Mouse (Mus musculus): ENCODE data around the gene Crabp1. TPM values are rescaled to one million over a fixed set of nuclear protein-coding genes. Genes with fewer than 3 reads are reported as not detected.

The Crabp1 gene
- polyA plus RNA-seq, 1 experiment from 2014 or later, result 6.5 TPM

DNA sequence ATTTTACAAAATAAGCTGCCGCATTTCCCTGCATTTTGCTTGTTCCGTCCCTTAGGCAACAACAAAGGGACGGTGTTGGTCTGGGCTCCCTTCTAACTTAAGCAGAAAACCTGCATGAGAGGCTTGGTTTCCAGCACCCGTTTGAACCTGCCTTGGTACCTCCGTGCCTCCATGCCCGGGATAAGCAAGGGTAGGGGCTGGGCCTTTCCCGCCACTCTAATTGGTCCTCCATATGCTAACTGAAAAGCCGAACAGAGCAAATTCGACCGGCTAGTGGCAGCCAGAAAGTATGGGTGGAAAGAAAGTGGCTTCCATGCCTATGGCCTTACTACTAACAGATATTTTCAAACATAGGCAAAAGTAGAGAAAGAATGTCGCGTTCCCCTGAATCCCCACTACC is 457 bp upstream of the Crabp1 start:
- H3K9me3 ChIP-seq (replicated peaks; ENCODE audit: control insufficient read depth, low read length), result no peaks in the 10 kb centered on the region
- H3K27me3 ChIP-seq (ENCODE audit: control insufficient read depth, insufficient read depth, low read length), result peaks cover 69% of the 10 kb centered on the region
- no peaks in the 10 kb centered on the region for H3K36me3 ChIP-seq (ENCODE audit: control insufficient read depth, insufficient read depth)
- H3K4me1 ChIP-seq (ENCODE audit: control insufficient read depth, insufficient read depth, low read length), result peaks cover 16% of the 10 kb centered on the region
- H3K4me2 ChIP-seq (ENCODE audit: low read depth, low read length), result peak overlapping the region; percentile 67
- no peak overlapping the region for H3K4me3 ChIP-seq (ENCODE audit: low read length)
- H3K27ac ChIP-seq (ENCODE audit: low read length), result no peak overlapping the region
- H3K9ac ChIP-seq (ENCODE audit: low read length), result no peak overlapping the region
- 36% methylated on average over 12 of the region's 12 CpGs for WGBS
- ATAC-seq (replicated peaks; ENCODE audit: extremely low read depth, insufficient read depth, low FRiP score), result no peak

DNA sequence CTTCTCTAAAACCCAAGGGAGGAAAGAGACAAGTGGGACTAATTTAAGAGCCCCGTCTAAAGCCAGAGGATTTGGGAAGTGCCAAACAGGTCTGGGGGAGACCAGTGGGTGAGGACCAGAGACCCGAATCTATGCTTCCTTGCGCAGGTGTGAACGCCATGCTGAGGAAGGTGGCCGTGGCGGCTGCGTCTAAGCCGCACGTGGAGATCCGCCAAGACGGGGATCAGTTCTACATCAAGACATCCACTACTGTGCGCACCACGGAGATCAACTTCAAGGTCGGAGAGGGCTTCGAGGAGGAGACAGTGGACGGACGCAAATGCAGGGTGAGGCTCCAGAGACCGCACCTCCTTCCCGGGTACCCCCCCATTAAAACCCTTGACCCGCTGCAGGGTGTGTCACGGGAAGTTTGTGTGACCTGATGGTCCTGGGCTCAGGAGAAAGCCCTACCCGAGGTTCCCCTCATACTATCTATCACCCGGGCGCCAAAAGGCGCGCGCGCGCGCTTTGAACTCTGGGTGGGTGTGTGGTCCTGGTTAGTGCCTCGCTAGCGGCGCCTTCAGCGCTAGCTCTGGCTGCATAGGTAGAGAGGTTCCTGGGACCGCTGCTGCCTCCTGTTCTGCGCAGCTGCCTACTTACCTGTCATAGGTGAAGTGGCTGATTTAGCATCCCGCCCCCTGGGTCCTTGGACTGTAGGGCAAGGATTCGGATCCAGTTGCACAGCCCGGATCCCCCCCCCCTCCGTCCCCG is 963 bp downstream of the Crabp1 start:
- Histone ChIP-seq H3K4me3 (ENCODE audit: low read length) (peak overlapping the region; percentile 37), H3K27ac (ENCODE audit: low read length) (no peak overlapping the region), H3K36me3 (ENCODE audit: control insufficient read depth, insufficient read depth) (no peaks in the 10 kb centered on the region), H3K4me1 (ENCODE audit: control insufficient read depth, insufficient read depth, low read length) (peaks cover 16% of the 10 kb centered on the region), H3K27me3 (ENCODE audit: control insufficient read depth, insufficient read depth, low read length) (peaks cover 76% of the 10 kb centered on the region), H3K4me2 (ENCODE audit: low read depth, low read length) (peak overlapping the region; percentile 67), H3K9ac (ENCODE audit: low read length) (0 out of 2 replicates have a peak overlapping the region, but pooled peaks have one; percentile 42), H3K9me3 (replicated peaks; ENCODE audit: control insufficient read depth, low read length) (no peaks in the 10 kb centered on the region)
- no peak for ATAC-seq (replicated peaks; ENCODE audit: extremely low read depth, insufficient read depth, low FRiP score)
- WGBS, result under 1% methylated on average over 41 of the region's 41 CpGs

DNA sequence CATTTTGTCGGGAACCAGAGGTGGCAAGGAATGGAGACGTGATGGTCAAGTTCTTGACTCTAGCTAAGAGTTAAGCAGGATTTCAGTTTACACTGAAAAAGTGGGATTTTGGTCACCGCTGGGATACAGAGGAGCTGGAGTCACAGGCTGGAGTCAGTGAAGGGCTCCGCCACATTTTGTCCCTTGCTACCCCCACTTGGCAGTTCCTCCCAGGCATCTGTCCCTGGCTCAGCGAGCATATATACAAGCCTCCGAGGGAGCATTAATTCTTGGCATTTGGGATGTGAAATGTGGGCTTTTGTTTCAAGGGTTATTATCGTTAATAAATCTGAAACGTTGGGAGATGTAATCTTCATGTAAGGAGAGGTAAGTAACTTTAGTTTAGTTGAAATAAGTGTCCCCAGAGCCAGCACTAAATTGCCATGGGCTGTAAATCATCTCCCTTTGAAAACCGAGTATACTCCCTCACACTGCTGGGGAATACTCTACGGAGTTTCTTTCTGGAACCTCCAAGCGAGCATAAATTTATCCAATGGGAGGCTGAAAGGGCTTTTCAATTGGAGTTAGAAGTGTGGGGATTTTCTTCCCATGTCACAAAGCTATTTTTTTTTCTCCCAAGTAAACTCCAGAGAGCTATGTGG is 5.7 kb downstream of the Crabp1 start:
- Histone ChIP-seq H3K9me3 (replicated peaks; ENCODE audit: control insufficient read depth, low read length) (no peaks in the 10 kb centered on the region), H3K4me1 (ENCODE audit: control insufficient read depth, insufficient read depth, low read length) (peaks cover 18% of the 10 kb centered on the region), H3K9ac (ENCODE audit: low read length) (no peak overlapping the region), H3K4me2 (ENCODE audit: low read depth, low read length) (no peak overlapping the region), H3K36me3 (ENCODE audit: control insufficient read depth, insufficient read depth) (no peaks in the 10 kb centered on the region), H3K27me3 (ENCODE audit: control insufficient read depth, insufficient read depth, low read length) (peaks cover 45% of the 10 kb centered on the region), H3K4me3 (ENCODE audit: low read length) (no peak overlapping the region), H3K27ac (ENCODE audit: low read length) (no peak overlapping the region)
- WGBS, result 77% methylated on average over 11 of the region's 11 CpGs
- no peak for ATAC-seq (replicated peaks; ENCODE audit: extremely low read depth, insufficient read depth, low FRiP score)

DNA sequence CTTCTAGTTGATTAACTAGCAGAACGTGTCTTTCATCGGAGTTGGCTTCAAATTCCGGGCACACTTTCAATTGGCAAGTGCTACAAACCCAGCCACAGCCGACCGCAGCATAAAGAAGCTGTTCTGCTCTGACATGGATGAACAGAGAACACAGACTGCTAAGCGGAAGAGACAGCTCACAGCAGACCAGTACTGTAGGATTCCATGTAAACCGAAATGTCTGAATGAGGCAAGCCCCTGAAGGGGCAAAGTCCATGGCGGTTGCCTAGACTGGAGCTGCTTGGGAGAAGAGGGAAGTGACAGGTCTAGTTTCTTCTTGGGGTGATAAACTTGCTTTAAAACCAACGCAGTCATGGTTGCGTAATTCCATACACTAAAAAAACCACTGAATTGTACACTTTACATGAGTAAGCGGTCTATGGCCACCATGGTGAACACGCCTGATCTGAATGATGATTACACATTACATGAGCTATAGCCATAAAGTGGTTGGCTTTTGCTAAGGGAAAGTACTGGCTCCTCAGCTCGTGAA is 12.0 kb downstream of the Crabp1 start:
- Histone ChIP-seq H3K4me2 (ENCODE audit: low read depth, low read length) (no peak overlapping the region), H3K27ac (ENCODE audit: low read length) (no peak overlapping the region), H3K27me3 (ENCODE audit: control insufficient read depth, insufficient read depth, low read length) (peaks cover 3% of the 10 kb centered on the region; the same call in 1 of the 2 replicates), H3K4me1 (ENCODE audit: control insufficient read depth, insufficient read depth, low read length) (peaks cover 11% of the 10 kb centered on the region; the same call in 1 of the 2 replicates), H3K9ac (ENCODE audit: low read length) (no peak overlapping the region), H3K36me3 (ENCODE audit: control insufficient read depth, insufficient read depth) (no peaks in the 10 kb centered on the region), H3K4me3 (ENCODE audit: low read length) (no peak overlapping the region), H3K9me3 (replicated peaks; ENCODE audit: control insufficient read depth, low read length) (no peaks in the 10 kb centered on the region)
- WGBS, result 77% methylated on average over 13 of the region's 13 CpGs
- ATAC-seq (replicated peaks; ENCODE audit: extremely low read depth, insufficient read depth, low FRiP score), result no peak

DNA sequence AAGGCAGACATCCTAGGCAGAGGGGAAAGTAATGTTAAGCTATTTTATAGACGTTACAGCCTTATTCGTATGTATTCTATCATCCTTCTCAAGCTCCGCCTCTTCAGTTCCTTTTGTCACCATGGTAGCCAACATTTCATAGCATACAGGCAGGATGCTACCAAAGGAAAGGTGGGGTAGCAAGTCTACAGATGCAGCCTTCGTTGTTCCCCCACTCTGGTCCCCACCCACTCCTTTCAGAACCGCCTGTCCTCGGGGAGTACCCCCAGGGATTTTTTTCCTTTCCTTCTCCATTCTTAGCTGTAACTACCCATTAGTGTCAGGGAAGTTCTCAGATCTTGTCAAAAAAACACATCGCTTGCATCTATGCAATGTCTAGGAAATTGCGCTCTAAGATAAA is 14.7 kb downstream of the Crabp1 start:
- Histone ChIP-seq H3K9ac (ENCODE audit: low read length) (no peak overlapping the region), H3K4me3 (ENCODE audit: low read length) (no peak overlapping the region), H3K27ac (ENCODE audit: low read length) (no peak overlapping the region), H3K9me3 (replicated peaks; ENCODE audit: control insufficient read depth, low read length) (no peaks in the 10 kb centered on the region), H3K36me3 (ENCODE audit: control insufficient read depth, insufficient read depth) (no peaks in the 10 kb centered on the region), H3K27me3 (ENCODE audit: control insufficient read depth, insufficient read depth, low read length) (peaks cover 3% of the 10 kb centered on the region; the same call in 1 of the 2 replicates), H3K4me2 (ENCODE audit: low read depth, low read length) (no peak overlapping the region), H3K4me1 (ENCODE audit: control insufficient read depth, insufficient read depth, low read length) (no peaks in the 10 kb centered on the region)
- no peak for ATAC-seq (replicated peaks; ENCODE audit: extremely low read depth, insufficient read depth, low FRiP score)
- WGBS, result 83% methylated on average over 8 of the region's 8 CpGs

DNA sequence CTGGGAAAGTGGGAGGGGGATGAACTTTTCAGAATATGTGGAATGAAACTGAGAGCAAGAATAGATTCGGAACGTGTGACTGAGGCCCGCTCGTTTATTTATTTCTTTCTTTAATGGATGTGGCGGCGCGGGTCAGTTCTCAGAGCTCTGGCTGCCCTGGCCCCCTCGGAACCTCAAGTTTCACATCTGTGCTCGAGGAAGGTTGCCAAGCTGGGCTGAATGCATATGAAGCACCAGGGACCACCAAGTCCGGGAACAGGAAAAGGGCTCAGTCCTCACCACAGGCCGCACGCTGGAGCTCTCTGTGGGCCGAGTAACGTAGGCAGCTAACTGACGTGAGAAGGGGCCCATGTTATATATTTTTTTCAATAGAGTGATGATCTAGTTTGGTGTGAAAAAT is 18.0 kb downstream of the Crabp1 start:
- H3K27ac ChIP-seq (ENCODE audit: low read length), result no peak overlapping the region
- no peaks in the 10 kb centered on the region for H3K4me1 ChIP-seq (ENCODE audit: control insufficient read depth, insufficient read depth, low read length)
- no peak for ATAC-seq (replicated peaks; ENCODE audit: extremely low read depth, insufficient read depth, low FRiP score)
- H3K4me3 ChIP-seq (ENCODE audit: low read length), result no peak overlapping the region
- no peaks in the 10 kb centered on the region for H3K9me3 ChIP-seq (replicated peaks; ENCODE audit: control insufficient read depth, low read length)
- 74% methylated on average over 15 of the region's 15 CpGs for WGBS
- no peak overlapping the region for H3K4me2 ChIP-seq (ENCODE audit: low read depth, low read length)
- no peak overlapping the region for H3K9ac ChIP-seq (ENCODE audit: low read length)
- H3K27me3 ChIP-seq (ENCODE audit: control insufficient read depth, insufficient read depth, low read length), result no peaks in the 10 kb centered on the region
- H3K36me3 ChIP-seq (ENCODE audit: control insufficient read depth, insufficient read depth), result no peaks in the 10 kb centered on the region

DNA sequence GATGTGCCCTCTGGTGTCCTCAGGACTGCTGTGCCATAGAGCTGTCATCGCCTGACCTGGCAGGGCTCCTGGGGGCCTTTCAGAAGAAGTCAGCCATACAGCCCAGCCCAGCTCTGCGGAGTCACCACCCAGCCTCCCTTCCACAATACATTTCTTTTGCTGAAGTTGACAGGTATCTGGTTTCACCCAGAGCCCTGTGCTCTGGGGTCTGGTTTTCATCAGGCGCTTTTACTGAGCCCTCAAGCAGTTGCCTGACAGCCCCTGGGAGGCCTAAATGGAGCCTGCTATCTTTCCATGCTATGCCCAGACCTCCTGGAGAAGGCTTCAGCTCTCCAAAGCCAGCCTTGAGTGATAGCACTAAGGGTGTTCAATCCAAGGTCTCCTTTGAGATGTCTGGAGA is 19.5 kb downstream of the Crabp1 start:
- no peak overlapping the region for H3K27ac ChIP-seq (ENCODE audit: low read length)

DNA sequence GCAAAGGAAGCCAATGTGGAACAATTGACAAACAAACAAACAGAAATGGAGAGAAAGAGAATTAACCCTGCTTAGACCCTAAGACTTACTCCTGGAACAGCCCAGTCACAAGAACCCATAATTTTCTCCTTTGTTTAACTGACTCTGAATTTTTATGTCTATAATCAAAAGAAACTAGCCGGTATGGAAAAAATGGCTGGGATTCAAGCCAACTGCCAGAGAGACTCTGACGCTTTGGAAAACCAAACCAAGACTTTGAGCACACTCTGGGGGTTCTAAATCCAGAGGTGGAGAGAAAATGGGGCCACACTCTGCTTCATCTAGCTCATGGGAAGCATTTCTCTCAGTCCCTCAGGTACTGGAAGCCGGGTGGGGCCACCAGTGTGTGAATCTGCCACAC is 20.7 kb downstream of the Crabp1 start:
- no peak overlapping the region for H3K9ac ChIP-seq (ENCODE audit: low read length)
- WGBS, result 78% methylated on average over 3 of the region's 3 CpGs
- H3K9me3 ChIP-seq (replicated peaks; ENCODE audit: control insufficient read depth, low read length), result no peaks in the 10 kb centered on the region
- peaks cover 4% of the 10 kb centered on the region for H3K4me1 ChIP-seq (ENCODE audit: control insufficient read depth, insufficient read depth, low read length)
- H3K27ac ChIP-seq (ENCODE audit: low read length), result no peak overlapping the region
- no peak for ATAC-seq (replicated peaks; ENCODE audit: extremely low read depth, insufficient read depth, low FRiP score)
- H3K4me2 ChIP-seq (ENCODE audit: low read depth, low read length), result no peak overlapping the region
- H3K36me3 ChIP-seq (ENCODE audit: control insufficient read depth, insufficient read depth), result no peaks in the 10 kb centered on the region
- no peaks in the 10 kb centered on the region for H3K27me3 ChIP-seq (ENCODE audit: control insufficient read depth, insufficient read depth, low read length)
- H3K4me3 ChIP-seq (ENCODE audit: low read length), result no peak overlapping the region

More for the DNA sequence above, 19.5 kb downstream of the Crabp1 start:
- H3K27me3 ChIP-seq (ENCODE audit: control insufficient read depth, insufficient read depth, low read length), result no peaks in the 10 kb centered on the region
- no peak overlapping the region for H3K9ac ChIP-seq (ENCODE audit: low read length)
- peak; percentile 79 for ATAC-seq (replicated peaks; ENCODE audit: extremely low read depth, insufficient read depth, low FRiP score)
- peaks cover 4% of the 10 kb centered on the region for H3K4me1 ChIP-seq (ENCODE audit: control insufficient read depth, insufficient read depth, low read length)
- 26% methylated on average over 3 of the region's 3 CpGs for WGBS
- no peaks in the 10 kb centered on the region for H3K36me3 ChIP-seq (ENCODE audit: control insufficient read depth, insufficient read depth)
- no peak overlapping the region for H3K4me2 ChIP-seq (ENCODE audit: low read depth, low read length)
- H3K9me3 ChIP-seq (replicated peaks; ENCODE audit: control insufficient read depth, low read length), result no peaks in the 10 kb centered on the region
- no peak overlapping the region for H3K4me3 ChIP-seq (ENCODE audit: low read length)

DNA sequence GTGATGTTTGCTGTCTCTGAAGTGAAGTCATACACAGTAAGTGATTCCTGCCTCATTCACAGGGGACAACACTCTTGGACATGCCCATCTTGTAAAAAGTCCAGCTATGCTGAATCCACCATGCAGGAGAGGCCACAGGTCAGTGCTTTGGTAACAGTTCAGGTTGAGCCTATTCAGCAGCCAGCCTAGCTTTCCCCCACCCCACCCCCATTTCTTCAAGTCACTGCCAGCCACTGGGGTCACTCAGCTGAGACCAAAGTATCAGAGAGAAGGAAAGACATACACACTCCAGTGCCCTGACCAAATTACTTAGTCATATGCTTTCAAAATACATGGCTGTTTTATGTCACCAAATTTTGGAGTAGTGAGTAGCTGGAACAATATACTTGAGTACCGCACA is 21.5 kb downstream of the Crabp1 start:
- H3K4me1 ChIP-seq (ENCODE audit: control insufficient read depth, insufficient read depth, low read length), result peaks cover 7% of the 10 kb centered on the region
- no peak overlapping the region for H3K27ac ChIP-seq (ENCODE audit: low read length)
- H3K27me3 ChIP-seq (ENCODE audit: control insufficient read depth, insufficient read depth, low read length), result no peaks in the 10 kb centered on the region
- WGBS, result 86% methylated on average over 1 of the region's 1 CpGs
- H3K4me3 ChIP-seq (ENCODE audit: low read length), result no peak overlapping the region
- no peak overlapping the region for H3K4me2 ChIP-seq (ENCODE audit: low read depth, low read length)
- no peaks in the 10 kb centered on the region for H3K9me3 ChIP-seq (replicated peaks; ENCODE audit: control insufficient read depth, low read length)
- no peak overlapping the region for H3K9ac ChIP-seq (ENCODE audit: low read length)
- ATAC-seq (replicated peaks; ENCODE audit: extremely low read depth, insufficient read depth, low FRiP score), result no peak
- no peaks in the 10 kb centered on the region for H3K36me3 ChIP-seq (ENCODE audit: control insufficient read depth, insufficient read depth)

All from heart, embryonic 16.5 days (tissue).